Mouse (Mus musculus) kidney, embryonic 16.5 days (tissue): ENCODE data around the gene Golim4. TPM values are rescaled to one million over a fixed set of nuclear protein-coding genes. Genes with fewer than 3 reads are reported as not detected.
A peak's percentile ranks its signal among the peaks of the same experiment; 100 is the strongest.
"Not testable (repeated sequence)": the region's sequence is repeated elsewhere in the genome, so short reads cannot be mapped to it uniquely, and the experiment has no call there.

Experiments
- ATAC-seq: fragments of 200-750 bp; cut with Nextera tagmentation; 2 replicates; pipeline ENCODE4 v1.8.0; 2017; ENCODE audit warnings: moderate TSS enrichment; ENCODE audit not compliant: low FRiP score, low TSS enrichment
- H3K27ac ChIP-seq: fragments of 300-500 bp; sonication (generic); 2 replicates; pipeline ENCODE4 v1.5.1; 2014; ENCODE audit warnings: low read length
- H3K27me3 ChIP-seq: fragments of 300-500 bp; sonication (generic); 2 replicates; pipeline ENCODE4 v1.6.1; 2014; ENCODE audit warnings: low read length, control low read depth, mixed read lengths; ENCODE audit not compliant: insufficient read depth
- H3K36me3 ChIP-seq: fragments of 300-500 bp; sonication (generic); 2 replicates; pipeline ENCODE4 v1.6.1; 2014; ENCODE audit warnings: low read length, control low read depth, mixed read lengths; ENCODE audit not compliant: insufficient read depth
- H3K4me1 ChIP-seq: fragments of 300-500 bp; sonication (generic); 2 replicates; pipeline ENCODE4 v1.6.1; 2014; ENCODE audit warnings: low read length, control low read depth, mixed read lengths; ENCODE audit not compliant: insufficient read depth
- H3K4me2 ChIP-seq: fragments of 300-500 bp; sonication (generic); replicated peaks from 2 replicates; pipeline ENCODE4 v1.6.1; 2014; ENCODE audit warnings: low read depth, low read length
- H3K4me3 ChIP-seq: fragments of 300-500 bp; sonication (generic); 2 replicates; pipeline ENCODE4 v1.5.1; 2014; ENCODE audit warnings: mild to moderate bottlenecking, low read length
- H3K9ac ChIP-seq: fragments of 300-500 bp; sonication (generic); replicated peaks from 2 replicates; pipeline ENCODE4 v1.6.1; 2014; ENCODE audit warnings: low read length
- H3K9me3 ChIP-seq: fragments of 300-500 bp; sonication (generic); 2 replicates; pipeline ENCODE4 v1.6.1; 2016; ENCODE audit warnings: low read length, control low read depth
- WGBS: fragments of 180-500 bp; shearing (Covaris S2); extraction: QIAGEN DNeasy Blood & Tissue Kit; methylation state at CpG from one replicate; pipeline ENCODE4 v1.1.7; 2014; 5-methylcytosine and 5-hydroxymethylcytosine counted together
- polyA plus RNA-seq: library from polyadenylated mRNA; unstranded; fragments of >200 nt; fragmentation: Nextera tagmentation; extraction: Ambion mirVana; gene quantifications from 2 replicates; pipeline ENCODE4 v1.2.1, GENCODE M21; 2015

Gene Golim4
- 61.8 and 65.1 TPM in 2 replicates for polyA plus RNA-seq

DNA sequence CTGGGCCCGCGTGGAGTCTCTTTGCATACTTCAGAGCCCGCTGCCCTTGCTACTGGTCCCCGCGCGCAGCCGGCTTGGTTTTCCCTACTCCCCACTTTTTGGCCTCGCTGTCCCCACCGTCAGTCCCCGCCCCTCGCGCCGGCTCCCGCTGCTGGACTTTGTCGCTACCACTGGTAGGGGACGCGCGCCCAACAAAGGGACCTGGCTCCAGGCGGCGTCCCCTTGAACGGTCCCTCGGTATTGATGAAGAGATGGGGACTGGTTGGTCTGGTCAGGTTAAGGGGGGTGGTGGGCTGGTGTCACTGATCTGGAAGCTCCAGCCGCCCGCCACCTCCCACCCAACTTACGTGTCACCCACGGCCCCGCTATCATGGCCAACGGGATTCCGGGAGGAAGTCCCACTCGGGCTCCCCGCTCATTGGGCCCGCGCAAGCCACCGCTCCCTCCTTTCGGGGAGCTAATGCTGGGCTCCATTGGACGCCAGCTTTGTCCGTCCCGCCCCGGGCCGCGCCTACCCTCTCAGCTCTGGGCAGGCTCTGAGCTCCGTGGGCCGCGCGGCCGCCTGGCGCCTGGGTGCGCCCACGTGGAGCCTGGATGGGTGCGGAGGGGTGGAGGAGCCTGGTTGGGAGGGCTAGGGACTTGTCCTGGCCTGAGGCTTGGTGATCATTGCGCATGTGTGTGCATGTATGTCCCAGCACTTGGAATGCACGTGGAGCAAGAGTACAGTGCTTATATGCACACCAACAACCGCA is at the start of gene Golim4:
Golim4 (minus strand) TSS at position 399 of the 752 bp plus-strand sequence.
- Histone ChIP-seq H3K36me3 (no peaks in the 10 kb centered on the region), H3K4me3 (peak within 1 kb of the TSS; percentile 79), H3K4me1 (peaks cover 30% of the 10 kb centered on the region), H3K9ac (peak within 1 kb of the TSS; percentile 78), H3K9me3 (no peaks in the 10 kb centered on the region), H3K4me2 (peak within 1 kb of the TSS; percentile 72), H3K27ac (peak within 1 kb of the TSS; percentile 92), H3K27me3 (no peaks in the 10 kb centered on the region)
- peak; percentile 99 for ATAC-seq
- WGBS: under 1% methylated on average over 50 of the region's 53 CpGs

GRCm38 (mm10) chr3:76005621-76006020 is 48.9 kb upstream of the Golim4 start:
- Histone ChIP-seq H3K4me3 (no peak overlapping the region), H3K9ac (no peak overlapping the region), H3K27ac (no peak overlapping the region), H3K4me1 (no peaks in the 10 kb centered on the region), H3K9me3 (no peaks in the 10 kb centered on the region; the same call in 1 of the 2 replicates), H3K4me2 (no peak overlapping the region), H3K36me3 (no peaks in the 10 kb centered on the region), H3K27me3 (no peaks in the 10 kb centered on the region)
- no peak for ATAC-seq
- WGBS: 70% methylated on average over 5 of the region's 5 CpGs

DNA sequence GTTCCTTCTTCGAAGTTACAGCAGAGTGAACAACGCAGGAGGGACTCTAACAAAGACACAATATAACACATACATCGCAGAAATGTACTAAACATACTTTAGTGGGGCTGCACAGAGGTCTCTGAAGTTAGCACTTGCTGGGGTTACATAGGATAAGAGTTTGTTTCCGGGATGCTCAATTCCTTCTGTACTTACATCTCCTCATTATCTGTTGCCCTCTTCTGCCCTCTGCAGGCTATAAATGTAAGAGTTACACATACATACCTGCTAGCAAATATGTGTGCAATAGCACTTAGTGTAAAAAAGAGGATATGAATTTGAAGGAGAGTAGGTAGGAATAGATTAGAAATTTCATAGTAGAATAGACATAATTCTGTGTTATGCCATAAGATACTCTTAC is 44.4 kb upstream of the Golim4 start:
- no peak overlapping the region for H3K9ac ChIP-seq
- no peaks in the 10 kb centered on the region for H3K27me3 ChIP-seq
- 44% methylated on average over 4 of the region's 4 CpGs for WGBS
- H3K27ac ChIP-seq: no peak overlapping the region
- no peaks in the 10 kb centered on the region; the same call in 1 of the 2 replicates for H3K9me3 ChIP-seq
- H3K4me1 ChIP-seq: no peaks in the 10 kb centered on the region
- H3K4me3 ChIP-seq: no peak overlapping the region
- no peak; the same call in 1 of the 2 replicates for ATAC-seq
- no peak overlapping the region for H3K4me2 ChIP-seq
- H3K36me3 ChIP-seq: no peaks in the 10 kb centered on the region

GRCm38 (mm10) chr3:76000481-76000880 is 43.7 kb upstream of the Golim4 start:
- Histone ChIP-seq H3K9ac (no peak overlapping the region), H3K4me1 (no peaks in the 10 kb centered on the region), H3K36me3 (no peaks in the 10 kb centered on the region), H3K27me3 (no peaks in the 10 kb centered on the region), H3K4me2 (no peak overlapping the region), H3K4me3 (no peak overlapping the region), H3K9me3 (no peaks in the 10 kb centered on the region; the same call in 1 of the 2 replicates), H3K27ac (no peak overlapping the region)
- no peak for ATAC-seq
- WGBS: 39% methylated on average over 2 of the region's 2 CpGs

GRCm38 (mm10) chr3:75981031-75981750 is 24.4 kb upstream of the Golim4 start:
- 78% methylated on average over 2 of the region's 2 CpGs for WGBS
- H3K4me1 ChIP-seq, H3K9ac ChIP-seq, ATAC-seq, H3K4me2 ChIP-seq, H3K9me3 ChIP-seq, H3K4me3 ChIP-seq, H3K27ac ChIP-seq, H3K27me3 ChIP-seq, H3K36me3 ChIP-seq: not testable (repeated sequence)

DNA sequence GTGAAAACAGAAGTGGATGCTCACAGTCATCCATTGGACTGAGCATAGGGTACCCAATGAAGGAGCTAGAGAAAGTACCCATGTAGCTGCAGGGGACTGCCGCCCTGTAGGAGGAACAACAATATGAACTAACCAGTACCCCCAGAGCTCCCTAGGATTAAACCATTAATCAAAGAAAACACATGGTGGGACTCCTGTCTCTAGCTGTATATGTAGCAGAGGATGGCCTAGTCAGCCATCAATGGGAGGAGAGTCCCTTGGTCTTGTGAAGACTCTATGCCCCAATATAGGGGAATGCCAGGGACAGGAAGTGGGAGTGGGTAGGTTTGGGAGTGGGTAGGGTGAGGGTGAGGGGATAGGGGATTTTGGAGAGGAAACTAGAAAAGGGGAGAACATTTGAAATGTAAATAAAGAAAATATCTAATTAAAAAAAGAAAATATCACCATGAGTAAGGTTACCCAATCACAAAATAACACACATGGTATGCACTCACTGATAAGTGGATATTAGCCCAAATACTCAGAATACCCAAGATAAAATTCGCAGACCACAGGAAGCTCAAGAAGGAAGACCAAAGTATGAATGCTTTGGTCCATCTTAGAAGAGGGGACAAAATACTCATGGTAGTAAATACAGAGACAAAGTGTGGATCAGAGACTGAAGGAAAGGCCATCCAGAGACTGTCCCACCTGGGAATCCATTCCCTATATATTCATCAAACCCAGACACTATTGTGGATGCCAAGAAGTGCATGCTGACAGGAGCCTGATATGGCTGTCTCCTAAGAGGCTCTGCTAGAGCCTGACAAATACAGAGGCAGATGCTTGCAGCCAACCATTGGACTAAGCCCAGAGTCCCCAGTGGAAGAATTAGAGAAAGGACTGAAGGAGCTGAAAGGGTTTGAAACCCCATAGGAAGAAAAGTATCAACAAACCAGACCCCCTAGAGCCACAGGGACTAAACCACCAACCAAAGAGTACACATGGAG is 6.3 kb upstream of the Golim4 start:
- H3K9me3 ChIP-seq, H3K27me3 ChIP-seq, H3K4me3 ChIP-seq, ATAC-seq, H3K27ac ChIP-seq, H3K4me2 ChIP-seq, H3K9ac ChIP-seq, H3K4me1 ChIP-seq, H3K36me3 ChIP-seq: not testable (repeated sequence)
- 87% methylated on average over 2 of the region's 2 CpGs for WGBS

GRCm38 (mm10) chr3:75955661-75956491 is 873 bp downstream of the Golim4 start:
- no peaks in the 10 kb centered on the region for H3K9me3 ChIP-seq
- WGBS: under 1% methylated on average over 47 of the region's 47 CpGs
- peak overlapping the region; percentile 79 for H3K4me3 ChIP-seq
- H3K27me3 ChIP-seq: no peaks in the 10 kb centered on the region
- H3K36me3 ChIP-seq: no peaks in the 10 kb centered on the region
- ATAC-seq: peak; percentile 33
- H3K4me2 ChIP-seq: peak overlapping the region; percentile 72
- peaks cover 30% of the 10 kb centered on the region for H3K4me1 ChIP-seq
- H3K9ac ChIP-seq: peak overlapping the region; percentile 78
- peak overlapping the region; percentile 92 for H3K27ac ChIP-seq

GRCm38 (mm10) chr3:75954185-75954584 is 2.6 kb downstream of the Golim4 start:
- no peaks in the 10 kb centered on the region for H3K9me3 ChIP-seq
- ATAC-seq: no peak
- H3K9ac ChIP-seq: no peak overlapping the region
- peak overlapping the region; percentile 72 for H3K4me2 ChIP-seq
- H3K27me3 ChIP-seq: no peaks in the 10 kb centered on the region
- no peaks in the 10 kb centered on the region for H3K36me3 ChIP-seq
- H3K4me3 ChIP-seq: peak overlapping the region; percentile 79
- H3K4me1 ChIP-seq: peaks cover 30% of the 10 kb centered on the region
- WGBS: 41% methylated on average over 3 of the region's 3 CpGs
- no peak overlapping the region for H3K27ac ChIP-seq
